8 mouse cellular contexts compared by ENCODE assay signal in the genomic region with DNA sequence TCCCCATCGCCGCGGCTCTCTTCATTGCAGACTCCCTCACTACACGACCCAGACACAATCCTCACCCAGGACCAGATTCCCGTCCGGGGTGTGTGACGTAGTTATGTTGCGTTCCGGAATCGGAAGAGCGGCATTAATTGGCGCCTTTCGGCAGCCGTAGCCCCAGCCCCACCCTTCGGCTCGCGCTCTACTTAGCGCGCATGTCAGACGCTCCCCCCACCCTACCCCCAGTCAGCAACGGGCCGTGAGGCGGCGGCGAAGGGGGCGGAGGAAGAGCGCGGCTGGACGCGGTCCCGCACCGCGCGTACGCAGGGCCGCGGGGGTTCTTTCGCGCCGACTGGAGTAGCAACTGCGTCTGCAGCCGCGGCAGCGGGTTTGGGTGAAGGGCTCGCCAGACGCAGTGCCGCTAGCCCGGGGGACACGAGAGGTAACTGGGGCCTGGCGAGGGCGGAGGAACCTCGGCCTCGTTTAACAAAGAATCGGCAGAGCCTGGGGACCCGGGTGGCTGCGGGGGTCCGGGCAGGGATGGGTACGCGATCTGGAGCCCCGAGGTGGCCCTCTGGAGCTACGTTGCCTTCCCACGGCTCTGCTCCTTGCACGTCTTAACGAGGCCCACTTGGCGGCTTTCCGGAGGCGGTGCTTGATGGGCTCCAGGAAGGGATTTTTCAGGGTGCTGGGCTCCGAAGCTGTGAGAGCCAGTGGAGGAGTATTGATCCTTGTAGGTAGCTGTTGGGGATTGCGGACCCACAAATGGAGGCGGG. TPM values are rescaled to one million over a fixed set of nuclear protein-coding genes. Genes with fewer than 3 reads are reported as not detected.
A peak's percentile ranks its signal among the peaks of the same experiment; 100 is the strongest.
DNase-seq lines count a peak whose midpoint lies in the region; ATAC-seq and TF ChIP-seq lines count a peak whose summit lies in the region.

TSS of gene Ddx42 (plus strand) at position 197 of the 761 bp plus-strand sequence.

- H3K27me3 ChIP-seq in hindbrain, postnatal 0 days (ENCODE audit: insufficient read depth, low read length): no peaks in the 10 kb centered on the region

- H3K4me3 ChIP-seq in gastrocnemius, adult 2 months: peak within 1 kb of the TSS; percentile 94
- H3K4me3 ChIP-seq in hindbrain, postnatal 0 days (ENCODE audit: low read length): peak within 1 kb of the TSS; percentile 68
- H3K4me3 ChIP-seq in left cerebral cortex, adult 2 months: peak within 1 kb of the TSS; percentile 87

- ATAC-seq in common myeloid progenitor, adult 5-6 weeks (replicated peaks; ENCODE audit: low read depth, poor library complexity, severe bottlenecking): peak; percentile 79
- peak; percentile 96 for ATAC-seq in hindbrain, postnatal 0 days
- peak; percentile 79 for ATAC-seq in megakaryocyte, adult 5-6 weeks (ENCODE audit: poor library complexity, severe bottlenecking)

- no peak for TF ChIP-seq CTCF in gastrocnemius, adult 2 months (IDR thresholded peaks at IDR 0.05)
- no peak for TF ChIP-seq CTCF in hindbrain, postnatal 0 days (IDR thresholded peaks at IDR 0.05; ENCODE audit: low read depth)
- no peak for TF ChIP-seq CTCF in left cerebral cortex, adult 2 months (IDR thresholded peaks at IDR 0.05)

- DNase-seq in ZHBTc4 (ENCODE audit: low read depth, low spot score): peak; percentile 98
- peak; percentile 95 for DNase-seq in gastrocnemius, adult 2 months
- peak; percentile 99 for DNase-seq in hindbrain, postnatal 0 days (ENCODE audit: low spot score)
- peak; percentile 89 to 92 for DNase-seq in left cerebral cortex, adult 2 months (ENCODE audit: extremely low spot score in 1 of 2, low spot score in 2 of 2)
- DNase-seq in right cerebral cortex, adult 2 months (ENCODE audit: low spot score in 2 of 2): peak; percentile 88 to 91
- DNase-seq in urinary bladder, postnatal 14 days (ENCODE audit: low spot score): peak; percentile 91

- peak within 1 kb of the TSS; percentile 91 for H3K9ac ChIP-seq in hindbrain, postnatal 0 days (replicated peaks; ENCODE audit: low read length)

- no peaks in the 10 kb centered on the region for H3K9me3 ChIP-seq in hindbrain, postnatal 0 days (ENCODE audit: low read length)

- intact Hi-C loops in gastrocnemius, adult 2 months (cut with DNase I): loop anchor here (5.0 kb wide), 2 partner anchors 40 to 55 kb away; partner anchors contain the start of genes Ftsj3, Psmc5 and Smarcd2
- intact Hi-C loops in left cerebral cortex, adult 2 months (cut with DNase I): loop anchor here (1.0 to 5.0 kb wide), 4 partner anchors 24 to 57 kb away; partner anchors contain the start of genes Ftsj3, Gm10840, Limd2 and Psmc5

- H3K27ac ChIP-seq in gastrocnemius, adult 2 months: peak within 1 kb of the TSS; percentile 98
- H3K27ac ChIP-seq in hindbrain, postnatal 0 days: peak within 1 kb of the TSS; percentile 93
- peak within 1 kb of the TSS; percentile 85 for H3K27ac ChIP-seq in left cerebral cortex, adult 2 months

- peak within 1 kb of the TSS; percentile 62 for H3K4me2 ChIP-seq in hindbrain, postnatal 0 days (ENCODE audit: low read depth, low read length)

- no peaks in the 10 kb centered on the region for H3K36me3 ChIP-seq in hindbrain, postnatal 0 days (ENCODE audit: insufficient read depth, low read length)

- WGBS in hindbrain, postnatal 0 days: 1% methylated on average over 70 of the region's 70 CpGs

- H3K4me1 ChIP-seq in hindbrain, postnatal 0 days (ENCODE audit: insufficient read depth, low read length): peaks cover 20% of the 10 kb centered on the region

RNA-seq across cellular contexts. Expression of gene Ddx42, which starts in this region (rescaled TPM):
- 86.2 and 103 TPM in 2 replicates for total RNA-seq in common myeloid progenitor, adult 5-6 weeks (2017)
- total RNA-seq in gastrocnemius, adult 2 months (2021): 10 to 100 TPM; 24.3 to 24.7 TPM
- 34.1 and 38.1 TPM in 2 replicates for total RNA-seq in hindbrain, postnatal 0 days (2014; rRNA removed)
- 61.9 and 62.0 TPM in 2 replicates for polyA plus RNA-seq in hindbrain, postnatal 0 days (2015; fragmentation: Nextera tagmentation; extraction: Ambion mirVana)
- 10 to 100 TPM; 63.4 to 68.7 TPM for total RNA-seq in left cerebral cortex, adult 2 months (2021)
- total RNA-seq in megakaryocyte, adult 5-6 weeks (2015): 28.6 and 30.3 TPM in 2 replicates
- total RNA-seq in megakaryocyte, adult 5-6 weeks (2017): 51.7 and 62.6 TPM in 2 replicates

Comparison
In these comparisons a context has a peak if more than half of its experiments do, and no peak if none do; other contexts are left out.
1. Peak in every context shown above with its lines: DNase-seq, ATAC-seq, H3K4me3 ChIP-seq and H3K27ac ChIP-seq.